Mouse (Mus musculus): Measurements from ENCODE around the gene Cish. TPM values are rescaled to one million over a fixed set of nuclear protein-coding genes. Genes with fewer than 3 reads are reported as not detected.

Gene Cish
- polyA plus RNA-seq, 1 experiment from 2014 or later, result 12.6 TPM

GRCm38 (mm10) chr9:107262375-107262774 is 33.5 kb upstream of the Cish start:
- no peak for ATAC-seq (ENCODE audit: low FRiP score)
- 83% methylated on average over 7 of the region's 7 CpGs for WGBS
- H3K4me1 ChIP-seq, result no peaks in the 10 kb centered on the region

DNA sequence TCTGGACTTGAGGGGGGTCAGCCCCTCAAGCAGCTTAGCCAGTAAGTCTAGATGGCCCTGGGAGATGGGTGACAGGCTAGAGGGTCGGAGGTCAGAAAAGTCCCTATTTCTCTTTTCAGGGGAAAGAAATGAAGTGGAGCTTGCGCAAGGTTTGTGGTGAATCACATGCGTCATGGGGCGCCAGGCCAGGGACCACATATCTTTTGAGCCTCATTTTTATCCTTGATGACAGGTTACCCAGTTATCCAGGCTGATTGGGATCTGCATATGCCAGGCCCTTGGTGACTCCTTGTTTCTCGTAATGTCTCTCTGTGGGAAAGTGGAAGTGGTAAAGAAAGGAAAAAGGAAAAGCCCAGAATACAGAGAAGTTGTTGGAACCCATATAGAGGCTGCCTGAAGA is 31.9 kb upstream of the Cish start:
- no peak for ATAC-seq (ENCODE audit: low FRiP score)
- WGBS, result 96% methylated on average over 5 of the region's 5 CpGs
- no peak overlapping the region for H3K4me3 ChIP-seq (replicated peaks)
- H3K36me3 ChIP-seq, result no peaks in the 10 kb centered on the region
- no peaks in the 10 kb centered on the region for H3K4me1 ChIP-seq
- H3K27me3 ChIP-seq (replicated peaks), result no peaks in the 10 kb centered on the region
- no peak overlapping the region for H3K9ac ChIP-seq (replicated peaks)
- no peak overlapping the region for H3K4me2 ChIP-seq
- no peak overlapping the region for H3K27ac ChIP-seq (replicated peaks)
- no peaks in the 10 kb centered on the region for H3K9me3 ChIP-seq (replicated peaks)

More at GRCm38 (mm10) chr9:107262375-107262774, 33.5 kb upstream of the Cish start:
- H3K4me3 ChIP-seq (replicated peaks), result no peak overlapping the region
- H3K9me3 ChIP-seq (replicated peaks), result no peaks in the 10 kb centered on the region
- H3K4me2 ChIP-seq, result no peak overlapping the region
- H3K9ac ChIP-seq (replicated peaks), result no peak overlapping the region
- no peaks in the 10 kb centered on the region for H3K36me3 ChIP-seq
- no peak overlapping the region for H3K27ac ChIP-seq (replicated peaks)
- H3K27me3 ChIP-seq (replicated peaks), result no peaks in the 10 kb centered on the region

DNA sequence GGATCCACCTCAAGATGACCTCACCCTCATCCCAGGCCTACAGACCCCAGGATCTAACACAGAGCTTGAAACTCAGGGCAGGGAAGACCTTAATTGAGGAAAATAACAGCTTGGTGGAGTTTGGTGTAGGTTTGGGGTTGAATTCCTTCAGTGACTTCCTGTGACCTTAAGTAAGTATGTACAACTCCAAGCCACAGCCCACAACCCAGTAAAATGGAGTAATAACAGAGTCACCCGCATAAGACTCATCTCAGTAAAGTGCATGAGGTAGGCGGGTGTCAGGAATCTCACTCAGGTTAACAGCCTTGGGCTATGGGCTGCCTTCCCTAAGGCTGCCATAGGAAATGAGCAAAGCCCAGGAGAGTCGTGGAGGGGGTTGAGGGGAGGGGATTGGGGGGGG is 31.1 kb upstream of the Cish start:
- H3K9ac ChIP-seq (replicated peaks), result no peak overlapping the region
- H3K4me2 ChIP-seq, result no peak overlapping the region
- no peaks in the 10 kb centered on the region for H3K9me3 ChIP-seq (replicated peaks)
- H3K27me3 ChIP-seq (replicated peaks), result no peaks in the 10 kb centered on the region
- H3K4me3 ChIP-seq (replicated peaks), result no peak overlapping the region
- no peak overlapping the region for H3K27ac ChIP-seq (replicated peaks)
- WGBS, result 59% methylated on average over 3 of the region's 3 CpGs
- H3K4me1 ChIP-seq, result no peaks in the 10 kb centered on the region
- H3K36me3 ChIP-seq, result no peaks in the 10 kb centered on the region
- ATAC-seq (ENCODE audit: low FRiP score), result no peak

DNA sequence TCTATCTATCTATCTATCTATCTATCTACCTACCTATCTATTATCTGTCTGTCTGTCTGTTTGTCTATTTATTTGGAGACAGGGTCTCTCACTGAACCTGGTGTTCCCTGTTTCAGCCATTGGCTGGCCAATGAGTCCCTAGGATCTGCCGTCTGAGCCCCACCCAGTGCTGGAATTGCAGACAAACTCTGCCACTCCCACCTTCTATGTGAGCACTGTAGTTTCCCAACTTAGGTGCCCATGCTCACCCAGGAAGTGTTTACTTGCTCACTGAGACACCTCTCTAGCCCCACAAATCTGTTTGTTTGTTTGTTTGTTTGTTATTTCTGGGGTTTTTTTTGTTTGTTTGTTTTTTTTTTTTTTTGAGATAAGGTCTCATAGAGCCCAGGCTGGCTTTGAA is 28.8 kb upstream of the Cish start:
- no peaks in the 10 kb centered on the region for H3K4me1 ChIP-seq
- H3K4me3 ChIP-seq (replicated peaks), result no peak overlapping the region
- H3K4me2 ChIP-seq, result no peak overlapping the region
- no peak overlapping the region for H3K27ac ChIP-seq (replicated peaks)
- no peak for ATAC-seq (ENCODE audit: low FRiP score)
- 71% methylated on average over 1 of the region's 1 CpGs for WGBS
- no peaks in the 10 kb centered on the region for H3K27me3 ChIP-seq (replicated peaks)
- no peak overlapping the region for H3K9ac ChIP-seq (replicated peaks)
- H3K36me3 ChIP-seq, result no peaks in the 10 kb centered on the region
- no peaks in the 10 kb centered on the region for H3K9me3 ChIP-seq (replicated peaks)

DNA sequence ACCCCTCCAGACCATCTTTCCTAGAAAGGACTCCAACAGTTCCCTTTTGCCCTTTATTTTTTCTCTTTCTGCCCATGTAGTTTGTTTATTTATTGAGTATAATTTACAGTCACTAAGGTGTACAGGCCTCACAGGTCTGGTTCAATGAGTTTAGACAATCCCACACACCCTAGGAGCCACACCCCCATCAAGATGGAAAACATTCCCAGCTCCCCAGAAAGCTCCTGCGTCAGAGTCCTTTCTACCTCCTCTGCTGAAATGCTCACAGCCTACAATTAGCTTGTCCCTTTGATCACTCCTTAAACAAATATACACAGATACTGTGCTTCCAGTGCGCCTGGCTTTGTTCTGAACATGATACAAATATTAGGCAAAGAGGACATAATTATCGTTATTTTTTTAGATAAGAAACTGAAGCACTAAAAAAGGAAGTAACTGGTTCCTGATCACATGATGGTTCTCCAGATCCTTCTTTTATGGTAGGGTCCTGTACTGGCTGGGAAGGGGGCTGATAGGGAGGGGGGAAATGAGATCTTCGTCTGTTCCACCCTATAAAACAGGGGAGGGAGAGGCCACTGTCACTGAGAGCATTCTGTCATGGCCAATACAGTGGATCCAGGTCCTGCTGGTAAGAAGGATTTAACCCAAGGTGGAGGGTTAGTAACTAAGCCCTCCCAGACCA is 28.0 kb upstream of the Cish start:
- Histone ChIP-seq H3K9me3 (replicated peaks) (no peaks in the 10 kb centered on the region), H3K36me3 (no peaks in the 10 kb centered on the region), H3K9ac (replicated peaks) (no peak overlapping the region), H3K4me3 (replicated peaks) (no peak overlapping the region), H3K27me3 (replicated peaks) (no peaks in the 10 kb centered on the region), H3K27ac (replicated peaks) (no peak overlapping the region), H3K4me1 (no peaks in the 10 kb centered on the region), H3K4me2 (no peak overlapping the region)
- WGBS, result 46% methylated on average over 4 of the region's 4 CpGs
- no peak for ATAC-seq (ENCODE audit: low FRiP score)

DNA sequence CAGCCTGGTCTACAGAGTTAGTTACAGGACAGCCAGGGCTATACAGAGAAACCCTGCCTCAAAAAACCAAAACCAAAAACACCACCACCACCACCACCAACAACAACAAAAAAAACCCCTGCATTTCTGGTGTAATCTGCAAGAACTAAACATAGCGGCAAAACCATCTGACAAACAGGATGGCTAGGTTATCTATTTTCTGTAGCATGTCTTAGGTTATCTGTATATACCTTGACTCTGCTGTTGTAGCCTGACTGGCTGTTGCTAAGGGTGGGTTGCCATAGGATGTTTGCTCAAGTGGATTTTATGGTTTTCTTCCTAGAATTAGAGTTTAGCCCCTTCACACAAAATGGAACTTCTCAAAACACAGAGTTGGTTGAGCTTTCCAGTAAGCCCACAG is 26.1 kb upstream of the Cish start:
- Histone ChIP-seq H3K27me3 (replicated peaks) (no peaks in the 10 kb centered on the region), H3K4me2 (no peak overlapping the region), H3K9me3 (replicated peaks) (no peaks in the 10 kb centered on the region)

GRCm38 (mm10) chr9:107271177-107271938 is 24.5 kb upstream of the Cish start:
- Histone ChIP-seq H3K9ac (replicated peaks) (no peak overlapping the region), H3K27ac (replicated peaks) (no peak overlapping the region), H3K4me1 (no peaks in the 10 kb centered on the region), H3K4me2 (no peak overlapping the region), H3K9me3 (replicated peaks) (no peaks in the 10 kb centered on the region), H3K4me3 (replicated peaks) (no peak overlapping the region), H3K27me3 (replicated peaks) (no peaks in the 10 kb centered on the region), H3K36me3 (no peaks in the 10 kb centered on the region)
- 78% methylated on average over 7 of the region's 7 CpGs for WGBS
- no peak for ATAC-seq (ENCODE audit: low FRiP score)

More for the DNA sequence above, 26.1 kb upstream of the Cish start:
- H3K36me3 ChIP-seq, result no peaks in the 10 kb centered on the region
- WGBS, result 97% methylated on average over 1 of the region's 1 CpGs
- H3K9ac ChIP-seq (replicated peaks), result no peak overlapping the region
- no peaks in the 10 kb centered on the region for H3K4me1 ChIP-seq
- no peak overlapping the region for H3K27ac ChIP-seq (replicated peaks)
- H3K4me3 ChIP-seq (replicated peaks), result no peak overlapping the region
- no peak for ATAC-seq (ENCODE audit: low FRiP score)

DNA sequence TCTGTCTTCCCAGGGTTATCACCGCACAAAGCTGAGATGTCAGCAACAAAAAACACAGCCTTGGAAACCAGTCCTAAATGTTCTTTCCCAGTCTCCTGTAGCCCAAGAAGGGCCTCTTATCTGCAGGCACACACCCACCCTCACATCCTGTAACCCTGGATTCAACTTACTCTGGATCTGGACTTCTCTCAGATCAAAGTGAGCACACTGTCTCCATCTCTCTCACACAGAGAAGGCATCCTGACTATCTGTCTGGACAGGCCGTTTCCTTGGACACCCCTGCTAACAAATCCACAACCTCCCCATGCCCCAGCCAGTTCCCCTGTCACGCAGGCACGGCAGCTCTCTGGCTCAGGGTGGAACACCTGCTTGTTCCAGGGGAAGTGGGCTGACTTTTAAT is 23.5 kb upstream of the Cish start:
- H3K36me3 ChIP-seq, result no peaks in the 10 kb centered on the region
- WGBS, result 74% methylated on average over 4 of the region's 4 CpGs
- no peak overlapping the region for H3K9ac ChIP-seq (replicated peaks)
- no peak for ATAC-seq (ENCODE audit: low FRiP score)
- no peak overlapping the region for H3K27ac ChIP-seq (replicated peaks)
- no peak overlapping the region for H3K4me2 ChIP-seq
- no peaks in the 10 kb centered on the region for H3K27me3 ChIP-seq (replicated peaks)
- no peak overlapping the region for H3K4me3 ChIP-seq (replicated peaks)
- no peaks in the 10 kb centered on the region for H3K4me1 ChIP-seq
- H3K9me3 ChIP-seq (replicated peaks), result no peaks in the 10 kb centered on the region

GRCm38 (mm10) chr9:107273184-107273583 is 22.6 kb upstream of the Cish start:
- Histone ChIP-seq H3K4me2 (no peak overlapping the region), H3K27me3 (replicated peaks) (no peaks in the 10 kb centered on the region), H3K9me3 (replicated peaks) (no peaks in the 10 kb centered on the region), H3K27ac (replicated peaks) (no peak overlapping the region), H3K4me3 (replicated peaks) (no peak overlapping the region), H3K4me1 (0 out of 2 replicates have a peak, but pooled peaks cover under 1% of the 10 kb centered on the region), H3K36me3 (no peaks in the 10 kb centered on the region), H3K9ac (replicated peaks) (no peak overlapping the region)
- ATAC-seq (ENCODE audit: low FRiP score), result no peak
- 70% methylated on average over 10 of the region's 10 CpGs for WGBS

GRCm38 (mm10) chr9:107274751-107275150 is 21.1 kb upstream of the Cish start:
- WGBS, result 70% methylated on average over 6 of the region's 6 CpGs

GRCm38 (mm10) chr9:107275710-107276109 is 20.1 kb upstream of the Cish start:
- H3K27ac ChIP-seq (replicated peaks), result no peak overlapping the region
- no peak overlapping the region for H3K4me2 ChIP-seq
- no peak overlapping the region for H3K4me3 ChIP-seq (replicated peaks)
- no peaks in the 10 kb centered on the region for H3K36me3 ChIP-seq
- H3K27me3 ChIP-seq (replicated peaks), result no peaks in the 10 kb centered on the region
- WGBS, result 84% methylated on average over 5 of the region's 5 CpGs
- H3K9ac ChIP-seq (replicated peaks), result no peak overlapping the region
- H3K9me3 ChIP-seq (replicated peaks), result no peaks in the 10 kb centered on the region
- no peak for ATAC-seq (ENCODE audit: low FRiP score)
- H3K4me1 ChIP-seq, result peaks cover 22% of the 10 kb centered on the region

More at GRCm38 (mm10) chr9:107274751-107275150, 21.1 kb upstream of the Cish start:
- ATAC-seq (ENCODE audit: low FRiP score), result no peak
- H3K9me3 ChIP-seq (replicated peaks), result no peaks in the 10 kb centered on the region
- no peak overlapping the region for H3K4me3 ChIP-seq (replicated peaks)
- H3K9ac ChIP-seq (replicated peaks), result no peak overlapping the region
- peaks cover 16% of the 10 kb centered on the region for H3K4me1 ChIP-seq
- H3K27me3 ChIP-seq (replicated peaks), result no peaks in the 10 kb centered on the region
- H3K4me2 ChIP-seq, result no peak overlapping the region
- H3K36me3 ChIP-seq, result no peaks in the 10 kb centered on the region
- H3K27ac ChIP-seq (replicated peaks), result no peak overlapping the region

DNA sequence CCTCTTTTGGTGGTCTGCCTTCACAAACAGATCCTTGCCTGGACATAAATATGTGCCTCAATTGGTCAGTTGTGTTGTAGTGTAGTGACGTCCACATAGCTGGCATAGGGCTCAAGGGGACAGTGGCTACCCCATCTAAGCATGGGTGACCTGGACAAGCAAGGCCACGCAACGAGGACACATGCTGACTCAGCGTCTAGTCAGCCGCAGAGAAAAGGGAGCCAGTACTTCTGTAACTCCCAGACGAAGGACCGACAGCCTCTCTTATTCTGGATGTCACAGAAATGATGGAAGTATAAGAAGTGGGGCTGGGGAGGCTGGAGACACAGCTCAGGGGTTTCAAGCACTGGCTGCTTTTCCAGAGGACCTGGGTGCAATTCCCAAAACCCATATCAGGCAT is 18.2 kb upstream of the Cish start:
- Histone ChIP-seq H3K27ac (replicated peaks) (no peak overlapping the region), H3K4me2 (no peak overlapping the region), H3K36me3 (no peaks in the 10 kb centered on the region), H3K9ac (replicated peaks) (no peak overlapping the region), H3K27me3 (replicated peaks) (no peaks in the 10 kb centered on the region), H3K4me1 (peaks cover 22% of the 10 kb centered on the region), H3K4me3 (replicated peaks) (no peak overlapping the region), H3K9me3 (replicated peaks) (no peaks in the 10 kb centered on the region)
- WGBS, result 83% methylated on average over 7 of the region's 7 CpGs
- no peak for ATAC-seq (ENCODE audit: low FRiP score)
